Mouse (Mus musculus) gastrocnemius, adult 18-20 months (tissue): ENCODE data around the gene Prm1. TPM values are rescaled to one million over a fixed set of nuclear protein-coding genes. Genes with fewer than 3 reads are reported as not detected.
"Not testable (repeated sequence)": the region's sequence is repeated elsewhere in the genome, so short reads cannot be mapped to it uniquely, and the experiment has no call there.

Experiments used
- DNase-seq: peaks from one replicate; pipeline ENCODE4 v3.0.0; 2021; ENCODE audit warnings: low spot score
- long read RNA-seq, 2 experiments: library from polyadenylated mRNA; stranded (forward); transcript quantifications; one replicate each; pipeline ENCODE4 v2.0.0; 2021
- total RNA-seq, 2 experiments: library from RNA; stranded (reverse); gene quantifications; 2 replicates each; pipeline ENCODE4 v1.2.3; 2021

Prm1 gene
- total RNA-seq, result not detected
- long read RNA-seq, experiment 1, result 0 reads
- long read RNA-seq, experiment 2, result 0 reads

- no peak for DNase-seq
These were observed at the start of gene Prm1 for GRCm38 (mm10) chr16:10805789-10806527. Gene Prm1 (minus strand): TSS chr16:10805839.

GRCm38 (mm10) chr16:10852216-10852615, 46.6 kb upstream of the Prm1 start:
- DNase-seq, result not testable (repeated sequence)

- no peak for DNase-seq
These were observed 45.3 kb upstream of the Prm1 start for GRCm38 (mm10) chr16:10850905-10851304.

GRCm38 (mm10) chr16:10849965-10850861, 44.6 kb upstream of the Prm1 start:
- DNase-seq, result peak; percentile 61

- peak; percentile 82 for DNase-seq
These were observed 40.9 kb upstream of the Prm1 start for GRCm38 (mm10) chr16:10846503-10846902.

GRCm38 (mm10) chr16:10845952-10846351, 40.3 kb upstream of the Prm1 start:
- no peak for DNase-seq

GRCm38 (mm10) chr16:10844319-10844670, 38.7 kb upstream of the Prm1 start:
- DNase-seq, result no peak

- DNase-seq, result no peak
These were observed 38.1 kb upstream of the Prm1 start for GRCm38 (mm10) chr16:10843486-10844318.

- peak; percentile 49 for DNase-seq
These were observed 36.7 kb upstream of the Prm1 start for GRCm38 (mm10) chr16:10842282-10842855.

- no peak for DNase-seq
These were observed 34.4 kb upstream of the Prm1 start for GRCm38 (mm10) chr16:10840018-10840417.

GRCm38 (mm10) chr16:10838487-10839245, 33.0 kb upstream of the Prm1 start:
- DNase-seq, result no peak

GRCm38 (mm10) chr16:10837903-10838302, 32.3 kb upstream of the Prm1 start:
- DNase-seq, result no peak

- no peak for DNase-seq
These were observed 31.6 kb upstream of the Prm1 start for GRCm38 (mm10) chr16:10837250-10837649.

GRCm38 (mm10) chr16:10836388-10836787, 30.7 kb upstream of the Prm1 start:
- DNase-seq, result no peak

GRCm38 (mm10) chr16:10834911-10835587, 29.4 kb upstream of the Prm1 start, which contains the start of gene Rmi2:
Gene Rmi2 (plus strand): TSS chr16:10835059.
- DNase-seq, result peak; percentile 84

GRCm38 (mm10) chr16:10834542-10834910, 28.9 kb upstream of the Prm1 start:
- DNase-seq, result no peak

- DNase-seq, result no peak
These were observed 22.8 kb upstream of the Prm1 start for GRCm38 (mm10) chr16:10828461-10828805.

GRCm38 (mm10) chr16:10827766-10828460, 22.3 kb upstream of the Prm1 start:
- no peak for DNase-seq

GRCm38 (mm10) chr16:10827269-10827668, 21.6 kb upstream of the Prm1 start:
- no peak for DNase-seq
